Mouse (Mus musculus) hematopoietic multipotent progenitor cell, adult 10-12 weeks (in vitro differentiated cells): Measurements from ENCODE around the gene Gimap3. TPM values are rescaled to one million over a fixed set of nuclear protein-coding genes. Genes with fewer than 3 reads are reported as not detected.

Source experiments
- polyA plus RNA-seq: library from polyadenylated mRNA; stranded (reverse); fragments of >175 nt; gene quantifications from 2 replicates; pipeline ENCODE4 v1.2.3, GENCODE M21; 2012; ENCODE audit warnings: low replicate concordance

The Gimap3 gene
- 218 and 606 TPM in 2 replicates for polyA plus RNA-seq

DNA sequence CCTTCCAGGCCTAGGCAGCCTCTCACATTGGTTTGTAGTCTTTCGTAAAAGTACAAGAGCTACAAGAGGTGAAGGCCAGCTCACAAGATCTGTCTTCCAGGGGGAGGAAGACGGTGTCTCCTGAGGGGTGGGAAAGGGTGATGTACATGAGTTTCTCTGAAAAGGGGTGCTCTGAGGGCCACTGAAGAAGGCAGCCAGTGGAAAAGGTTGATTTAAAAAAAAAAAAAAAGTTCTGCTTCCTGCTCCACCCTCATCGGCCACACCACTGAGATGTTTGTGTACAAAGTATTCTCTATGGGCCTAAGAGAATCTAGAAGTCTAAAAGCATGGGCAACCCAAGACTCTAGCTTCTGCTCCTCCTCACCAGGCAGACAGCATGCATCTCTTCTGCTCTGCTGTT is at the start of gene Gimap3:
TSS of gene Gimap3 (minus strand) at position 156 of the 400 bp plus-strand sequence.

GRCm38 (mm10) chr6:48745959-48746889 is 24.4 kb downstream of the Gimap3 start, which contains the start of gene Gimap5:
Gimap5 (plus strand) TSS chr6:48746197.

DNA sequence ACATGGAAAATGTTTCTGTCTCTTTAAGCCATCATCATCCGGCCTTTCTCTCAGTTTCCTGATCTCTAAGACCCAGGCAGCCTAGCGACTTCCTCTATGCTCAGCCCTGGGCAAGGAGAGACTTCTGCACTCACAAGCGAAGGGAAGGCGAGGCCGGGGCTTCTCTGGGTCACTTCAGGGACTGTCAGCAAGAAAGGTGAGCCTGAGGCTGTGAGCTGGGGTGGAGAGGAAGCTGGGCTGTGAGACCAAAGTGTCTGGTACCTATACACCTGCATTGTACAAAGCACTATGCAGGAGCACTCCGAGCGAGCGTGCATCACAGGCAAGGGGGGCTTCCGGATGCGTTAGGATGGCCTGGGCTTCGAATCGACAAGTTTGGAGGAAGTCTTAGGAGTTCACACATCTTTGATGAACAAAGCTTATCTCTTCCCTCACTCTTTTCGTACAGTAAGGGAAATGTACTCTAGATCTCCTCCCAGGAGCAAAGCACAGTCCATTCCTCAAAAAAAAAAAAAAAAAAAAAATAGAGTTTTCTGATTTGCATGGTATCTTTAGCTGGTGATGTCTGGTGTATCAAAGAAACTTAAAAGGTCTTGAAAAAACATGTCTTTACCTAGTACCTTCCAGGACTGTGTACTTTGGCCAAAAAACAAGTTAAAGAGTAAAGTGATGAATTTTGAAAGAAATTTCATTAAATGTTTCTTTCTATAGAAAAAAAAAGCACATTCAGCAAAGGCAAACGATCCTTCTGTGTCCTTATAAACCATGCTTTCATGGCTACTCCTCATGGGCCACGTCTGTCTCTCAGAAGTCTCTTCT is 31.5 kb downstream of the Gimap3 start, which contains the start of gene Gimap1:
TSS of gene Gimap1 (plus strand) at position 94 of the 819 bp plus-strand sequence.

DNA sequence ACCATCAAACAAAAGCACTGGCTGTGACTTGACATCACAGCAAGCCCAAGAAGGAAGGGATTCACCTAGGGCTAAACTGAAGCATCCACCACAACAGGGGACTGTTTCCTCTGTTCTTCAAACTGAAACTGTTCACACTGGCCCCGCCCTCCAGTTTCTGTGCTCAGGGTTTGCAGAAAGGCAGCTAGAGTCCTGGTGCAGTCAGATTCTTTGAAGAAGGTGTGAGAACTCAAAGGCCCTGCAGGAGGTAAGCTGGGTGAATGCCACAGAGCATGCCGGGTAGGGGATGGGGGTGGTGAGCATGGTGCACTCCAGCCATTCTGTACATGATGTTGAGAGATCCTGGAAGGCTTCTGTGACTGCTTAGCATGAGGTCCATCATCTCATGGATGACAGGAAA is 52.2 kb downstream of the Gimap3 start, which contains the start of the genes Gm28053 and Gimap7:
TSS of gene Gm28053 (plus strand) at position 153 of the 400 bp plus-strand sequence.
TSS of gene Gimap7 (plus strand) at position 167 of the 400 bp plus-strand sequence.

Other genes starting within 250 kb of the Gimap3 start
- 0.94 and 5.5 TPM in 2 replicates for gene Atp6v0e2, start 233.2 kb downstream of the Gimap3 start, polyA plus RNA-seq
- 55.0 and 57.4 TPM in 2 replicates for gene Lrrc61, start 216.1 kb downstream of the Gimap3 start, polyA plus RNA-seq
- gene Rarres2, start 198.1 kb downstream of the Gimap3 start, polyA plus RNA-seq = 0.35 TPM in 1 of 2 replicates, not detected in the other
- gene Gm45021, start 181.2 kb downstream of the Gimap3 start, polyA plus RNA-seq = not detected in 2 replicates
- 21.7 and 39.5 TPM in 2 replicates for gene Repin1, start 177.0 kb downstream of the Gimap3 start, polyA plus RNA-seq
- gene Gm44965, start 176.9 kb downstream of the Gimap3 start, polyA plus RNA-seq = not detected in 2 replicates
- gene Zfp775, start 168.8 kb downstream of the Gimap3 start, polyA plus RNA-seq = 2.9 and 3.6 TPM in 2 replicates
- gene AI854703, start 144.1 kb downstream of the Gimap3 start, polyA plus RNA-seq = 0.58 and 1.2 TPM in 2 replicates
- gene Gimap8, start 123.6 kb downstream of the Gimap3 start, polyA plus RNA-seq = 40.6 and 47.5 TPM in 2 replicates
- gene Gimap9, start 94.7 kb downstream of the Gimap3 start, polyA plus RNA-seq = 2.5 and 8.7 TPM in 2 replicates
- gene Gimap4, start 86.3 kb downstream of the Gimap3 start, polyA plus RNA-seq = 16.1 and 52.6 TPM in 2 replicates
- gene Gimap6, start 62.6 kb downstream of the Gimap3 start, polyA plus RNA-seq = 50.6 and 78.7 TPM in 2 replicates
- gene Gm28053, start 52.2 kb downstream of the Gimap3 start, polyA plus RNA-seq = 0.58 and 1.8 TPM in 2 replicates
- 8.8 and 14.1 TPM in 2 replicates for gene Gimap7, start 52.2 kb downstream of the Gimap3 start, polyA plus RNA-seq
- gene Gimap1, start 31.8 kb downstream of the Gimap3 start, polyA plus RNA-seq = 154 and 203 TPM in 2 replicates
- gene Gimap5, start 24.7 kb downstream of the Gimap3 start, polyA plus RNA-seq = 71.0 and 148 TPM in 2 replicates
- 25.8 and 154 TPM in 2 replicates for gene Tmem176a, start 70.1 kb upstream of the Gimap3 start, polyA plus RNA-seq
- 18.0 and 42.7 TPM in 2 replicates for gene Tmem176b, start 70.6 kb upstream of the Gimap3 start, polyA plus RNA-seq
- not detected in 2 replicates for gene Aoc1, start 102.0 kb upstream of the Gimap3 start, polyA plus RNA-seq
- gene 1600015I10Rik, start 159.0 kb upstream of the Gimap3 start, polyA plus RNA-seq = not detected in 2 replicates
- gene Doxl2, start 204.1 kb upstream of the Gimap3 start, polyA plus RNA-seq = not detected in 2 replicates
- gene Svs1, start 216.0 kb upstream of the Gimap3 start, polyA plus RNA-seq = not detected in 2 replicates